Mouse (Mus musculus): ENCODE results near the gene Galnt2.

DNA sequence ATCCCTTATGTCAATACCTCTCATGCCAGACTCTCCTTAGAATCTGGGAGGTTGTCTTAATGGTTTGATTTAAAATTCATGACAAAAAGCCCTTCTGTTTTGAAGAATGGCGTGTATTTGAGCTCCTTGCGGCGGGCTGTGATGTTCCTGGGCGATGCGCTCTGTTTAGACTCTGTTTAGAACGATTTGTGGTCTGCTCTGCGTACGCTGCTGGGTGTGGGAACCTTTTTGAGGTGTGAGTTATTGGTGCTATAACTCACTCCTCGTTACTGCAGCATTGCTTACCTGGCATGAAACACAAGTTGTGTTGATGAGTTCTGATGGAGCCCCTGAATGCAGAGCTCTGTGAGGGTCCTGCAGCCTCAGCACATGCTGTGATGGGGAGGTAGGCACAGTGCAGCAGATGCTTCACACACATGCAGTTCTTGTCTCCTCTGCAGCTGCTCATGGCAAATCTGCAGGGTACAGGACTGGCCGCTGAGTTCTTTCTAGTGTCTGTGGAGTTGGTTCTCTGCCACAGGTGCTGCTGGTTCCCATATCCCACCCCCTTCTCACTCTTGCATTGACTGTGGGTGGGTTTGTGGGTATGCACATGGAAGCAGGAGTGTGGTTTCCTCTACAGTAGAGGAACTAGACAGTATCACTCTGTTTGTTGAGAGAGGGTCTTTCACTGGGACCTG, 43.4 kb downstream of the Galnt2 start:
- no peak for TF ChIP-seq EP300 (IDR thresholded peaks at IDR 0.05; ENCODE audit: low read depth)
- TF ChIP-seq CTCF (IDR thresholded peaks at IDR 0.05; ENCODE audit: low read depth): no peak

All from heart, postnatal 0 days (tissue).